Mouse (Mus musculus) hindbrain, embryonic 12.5 days (tissue): ENCODE data around the gene Bbs5. TPM values are rescaled to one million over a fixed set of nuclear protein-coding genes. Genes with fewer than 3 reads are reported as not detected.
"Not testable (repeated sequence)": the region's sequence is repeated elsewhere in the genome, so short reads cannot be mapped to it uniquely, and the experiment has no call there.

Source experiments
- ATAC-seq: fragments of 200-750 bp; cut with Nextera tagmentation; 2 replicates; pipeline ENCODE4 v1.8.0; 2017; ENCODE audit warnings: moderate TSS enrichment; ENCODE audit not compliant: low FRiP score
- H3K27ac ChIP-seq: fragments of 300-500 bp; sonication (generic); 2 replicates; pipeline ENCODE4 v1.5.1; 2016; ENCODE audit warnings: mild to moderate bottlenecking
- H3K27me3 ChIP-seq: fragments of 300-500 bp; sonication (generic); 2 replicates; pipeline ENCODE4 v1.6.1; 2016; ENCODE audit warnings: mild to moderate bottlenecking
- H3K36me3 ChIP-seq: fragments of 300-500 bp; sonication (generic); 2 replicates; pipeline ENCODE4 v1.6.1; 2016; ENCODE audit warnings: mild to moderate bottlenecking
- H3K4me1 ChIP-seq: fragments of 300-500 bp; sonication (generic); 2 replicates; pipeline ENCODE4 v1.6.1; 2016
- H3K4me2 ChIP-seq: fragments of 300-500 bp; sonication (generic); replicated peaks from 2 replicates; pipeline ENCODE4 v1.6.1; 2016; ENCODE audit warnings: mild to moderate bottlenecking
- H3K4me3 ChIP-seq: fragments of 300-500 bp; sonication (generic); 2 replicates; pipeline ENCODE4 v1.5.1; 2016; ENCODE audit warnings: mild to moderate bottlenecking
- H3K9ac ChIP-seq: fragments of 300-500 bp; sonication (generic); 2 replicates; pipeline ENCODE4 v1.6.1; 2016; ENCODE audit warnings: mild to moderate bottlenecking, moderate library complexity
- H3K9me3 ChIP-seq: fragments of 300-500 bp; sonication (generic); replicated peaks from 2 replicates; pipeline ENCODE4 v1.6.1; 2016; ENCODE audit warnings: mild to moderate bottlenecking
- whole genome bisulfite sequencing: fragments of 180-500 bp; shearing (Covaris S2); methylation state at CpG from one replicate; pipeline ENCODE4 v1.1.7; 2016; 5-methylcytosine and 5-hydroxymethylcytosine counted together
- polyA plus RNA-seq: library from polyadenylated mRNA; unstranded; fragments of >200 nt; fragmentation: Nextera tagmentation; extraction: Ambion mirVana; gene quantifications from 2 replicates; pipeline ENCODE4 v1.2.1, GENCODE M21; 2016

Bbs5 gene
- polyA plus RNA-seq, 1 experiment from 2014 or later, result 19.6 TPM

- peak overlapping the region; percentile 49 for H3K9ac ChIP-seq
Observed at GRCm38 (mm10) chr2:69635064-69635701, 11.8 kb upstream of the Bbs5 start.

GRCm38 (mm10) chr2:69635807-69636206 is 11.2 kb upstream of the Bbs5 start:
- Histone ChIP-seq H3K4me1 (no peaks in the 10 kb centered on the region), H3K9ac (no peak overlapping the region), H3K4me2 (no peak overlapping the region), H3K36me3 (no peaks in the 10 kb centered on the region), H3K27ac (no peak overlapping the region), H3K9me3 (no peaks in the 10 kb centered on the region), H3K4me3 (no peak overlapping the region), H3K27me3 (no peaks in the 10 kb centered on the region)
- no peak for ATAC-seq
- 68% methylated on average over 6 of the region's 6 CpGs for WGBS

More at GRCm38 (mm10) chr2:69635064-69635701, 11.8 kb upstream of the Bbs5 start:
- WGBS, result 12% methylated on average over 11 of the region's 11 CpGs
- peak overlapping the region; percentile 46 for H3K4me2 ChIP-seq
- H3K27me3 ChIP-seq, result no peaks in the 10 kb centered on the region
- no peak overlapping the region for H3K27ac ChIP-seq
- H3K4me3 ChIP-seq, result peak overlapping the region; percentile 29
- H3K9me3 ChIP-seq, result no peaks in the 10 kb centered on the region
- no peaks in the 10 kb centered on the region for H3K36me3 ChIP-seq
- no peak for ATAC-seq
- no peaks in the 10 kb centered on the region for H3K4me1 ChIP-seq

GRCm38 (mm10) chr2:69637989-69638388 is 9.0 kb upstream of the Bbs5 start:
- H3K4me1 ChIP-seq, H3K9ac ChIP-seq, H3K27ac ChIP-seq, H3K27me3 ChIP-seq, H3K4me2 ChIP-seq, H3K4me3 ChIP-seq, H3K9me3 ChIP-seq, ATAC-seq, H3K36me3 ChIP-seq: not testable (repeated sequence)
- WGBS, result 66% methylated on average over 7 of the region's 7 CpGs

GRCm38 (mm10) chr2:69640100-69640499 is 6.9 kb upstream of the Bbs5 start:
- Histone ChIP-seq H3K9me3 (no peaks in the 10 kb centered on the region), H3K27me3 (no peaks in the 10 kb centered on the region), H3K9ac (no peak overlapping the region), H3K4me1 (no peaks in the 10 kb centered on the region), H3K27ac (no peak overlapping the region), H3K36me3 (no peaks in the 10 kb centered on the region), H3K4me2 (0 out of 2 replicates have a peak overlapping the region, but pooled peaks have one; percentile 8), H3K4me3 (no peak overlapping the region)
- peak; percentile 38 for ATAC-seq
- WGBS, result 56% methylated on average over 10 of the region's 10 CpGs

- Histone ChIP-seq H3K9me3 (no peaks in the 10 kb centered on the region), H3K27ac (no peak overlapping the region), H3K4me2 (no peak overlapping the region), H3K9ac (no peak overlapping the region), H3K36me3 (no peaks in the 10 kb centered on the region; the same call in 1 of the 2 replicates), H3K27me3 (no peaks in the 10 kb centered on the region), H3K4me3 (no peak overlapping the region), H3K4me1 (peaks cover 12% of the 10 kb centered on the region)
- 96% methylated on average over 11 of the region's 11 CpGs for WGBS
- ATAC-seq, result no peak
Observed at GRCm38 (mm10) chr2:69644968-69645617, 1.9 kb upstream of the Bbs5 start.

GRCm38 (mm10) chr2:69649716-69650115 is 2.7 kb downstream of the Bbs5 start:
- 86% methylated on average over 5 of the region's 5 CpGs for WGBS
- ATAC-seq, result no peak
- no peak overlapping the region for H3K4me2 ChIP-seq

GRCm38 (mm10) chr2:69659326-69659725 is 12.4 kb downstream of the Bbs5 start:
- Histone ChIP-seq H3K9me3 (no peaks in the 10 kb centered on the region), H3K36me3 (peaks cover 47% of the 10 kb centered on the region), H3K4me1 (no peaks in the 10 kb centered on the region), H3K4me3 (no peak overlapping the region), H3K27me3 (no peaks in the 10 kb centered on the region), H3K4me2 (no peak overlapping the region), H3K27ac (no peak overlapping the region), H3K9ac (no peak overlapping the region)
- WGBS, result 97% methylated on average over 4 of the region's 4 CpGs
- no peak for ATAC-seq

More at GRCm38 (mm10) chr2:69649716-69650115, 2.7 kb downstream of the Bbs5 start:
- Histone ChIP-seq H3K27me3 (no peaks in the 10 kb centered on the region), H3K27ac (no peak overlapping the region), H3K36me3 (peaks cover 8% of the 10 kb centered on the region; the same call in 1 of the 2 replicates), H3K9me3 (no peaks in the 10 kb centered on the region), H3K4me3 (no peak overlapping the region), H3K4me1 (peaks cover 12% of the 10 kb centered on the region), H3K9ac (no peak overlapping the region)

- 83% methylated on average over 13 of the region's 13 CpGs for WGBS
- no peak for ATAC-seq
- H3K36me3 ChIP-seq, result peaks cover 40% of the 10 kb centered on the region
Observed at GRCm38 (mm10) chr2:69663827-69664476, 17.0 kb downstream of the Bbs5 start.

GRCm38 (mm10) chr2:69667656-69668055 is 20.7 kb downstream of the Bbs5 start:
- Histone ChIP-seq H3K9ac (no peak overlapping the region), H3K36me3 (peaks cover 25% of the 10 kb centered on the region), H3K4me1 (no peaks in the 10 kb centered on the region), H3K27ac (no peak overlapping the region), H3K9me3 (no peaks in the 10 kb centered on the region), H3K4me2 (no peak overlapping the region), H3K4me3 (no peak overlapping the region), H3K27me3 (no peaks in the 10 kb centered on the region)
- ATAC-seq, result no peak
- 97% methylated on average over 4 of the region's 4 CpGs for WGBS

More at GRCm38 (mm10) chr2:69663827-69664476, 17.0 kb downstream of the Bbs5 start:
- Histone ChIP-seq H3K9ac (no peak overlapping the region), H3K9me3 (no peaks in the 10 kb centered on the region), H3K4me2 (no peak overlapping the region), H3K27me3 (no peaks in the 10 kb centered on the region), H3K4me1 (no peaks in the 10 kb centered on the region), H3K27ac (no peak overlapping the region), H3K4me3 (no peak overlapping the region)

- H3K9me3 ChIP-seq, result no peaks in the 10 kb centered on the region
- H3K4me2 ChIP-seq, result no peak overlapping the region
- WGBS, result 67% methylated on average over 6 of the region's 6 CpGs
- H3K9ac ChIP-seq, result no peak overlapping the region
- H3K4me1 ChIP-seq, result no peaks in the 10 kb centered on the region
- H3K36me3 ChIP-seq, result peaks cover 20% of the 10 kb centered on the region
- H3K27me3 ChIP-seq, result no peaks in the 10 kb centered on the region
- H3K27ac ChIP-seq, result no peak overlapping the region
- H3K4me3 ChIP-seq, result no peak overlapping the region
- no peak for ATAC-seq
Observed at GRCm38 (mm10) chr2:69668414-69668813, 21.4 kb downstream of the Bbs5 start.

GRCm38 (mm10) chr2:69669853-69670252 is 22.9 kb downstream of the Bbs5 start, which contains the start of gene Klhl41:
TSS of gene Klhl41 (plus strand) at chr2:69670120.
- 88% methylated on average over 9 of the region's 9 CpGs for WGBS
- no peak for ATAC-seq
- Histone ChIP-seq H3K4me3 (no peak within 1 kb of the TSS), H3K27ac (no peak within 1 kb of the TSS), H3K9me3 (no peaks in the 10 kb centered on the region), H3K36me3 (peaks cover 9% of the 10 kb centered on the region; the same call in 1 of the 2 replicates), H3K9ac (no peak within 1 kb of the TSS), H3K4me2 (no peak within 1 kb of the TSS), H3K4me1 (no peaks in the 10 kb centered on the region), H3K27me3 (no peaks in the 10 kb centered on the region)

- 75% methylated on average over 5 of the region's 5 CpGs for WGBS
- no peaks in the 10 kb centered on the region for H3K27me3 ChIP-seq
- no peak overlapping the region for H3K4me2 ChIP-seq
- no peaks in the 10 kb centered on the region for H3K36me3 ChIP-seq
- H3K4me1 ChIP-seq, result no peaks in the 10 kb centered on the region
- no peak overlapping the region for H3K27ac ChIP-seq
- H3K4me3 ChIP-seq, result no peak overlapping the region
- ATAC-seq, result no peak
- no peaks in the 10 kb centered on the region for H3K9me3 ChIP-seq
- no peak overlapping the region for H3K9ac ChIP-seq
Observed at GRCm38 (mm10) chr2:69673723-69674122, 26.8 kb downstream of the Bbs5 start.
